10 mouse cellular contexts compared by ENCODE assay signal in genomic region chr5:138228026-138228425, GRCm38 (mm10). TPM values are rescaled to one million over a fixed set of nuclear protein-coding genes. Genes with fewer than 3 reads are reported as not detected.
DNase-seq lines count a peak whose midpoint lies in the region; ATAC-seq lines count a peak whose summit lies in the region.
"Had no signal": no experiment of that assay in that cellular context is flagged by ENCODE, and none has a peak within 500 bp of the region (broad histone marks: within the 10 kb centered on the region; RNA-seq: fewer than 3 reads in every experiment).

No protein-coding gene starts in this region.

- H3K9me3 ChIP-seq in heart, embryonic 11.5 days (replicated peaks; ENCODE audit: control insufficient read depth, low read length) = no peaks in the 10 kb centered on the region
- no peaks in the 10 kb centered on the region for H3K9me3 ChIP-seq in midbrain, embryonic 15.5 days
- H3K9me3 ChIP-seq: neural tube, embryonic 13.5 days had no signal

- H3K4me3 ChIP-seq in heart, embryonic 11.5 days (ENCODE audit: low read depth, low read length) = no peak overlapping the region
- H3K4me3 ChIP-seq in midbrain, embryonic 15.5 days = no peak overlapping the region
- H3K4me3 ChIP-seq: neural tube, embryonic 13.5 days had no signal

- H3K36me3 ChIP-seq in heart, embryonic 11.5 days (ENCODE audit: control insufficient read depth, insufficient read depth, low read length) = no peaks in the 10 kb centered on the region
- no peaks in the 10 kb centered on the region for H3K36me3 ChIP-seq in midbrain, embryonic 15.5 days (replicated peaks)
- H3K36me3 ChIP-seq: neural tube, embryonic 13.5 days had no signal

- no peaks in the 10 kb centered on the region for H3K27me3 ChIP-seq in heart, embryonic 11.5 days (ENCODE audit: control insufficient read depth, insufficient read depth, low read length)
- no peaks in the 10 kb centered on the region for H3K27me3 ChIP-seq in midbrain, embryonic 15.5 days (replicated peaks)
- H3K27me3 ChIP-seq: neural tube, embryonic 13.5 days had no signal

- peak; percentile 83 for DNase-seq in heart, adult 11 months
- peak; percentile 8 for DNase-seq in right cerebral cortex, adult 18-20 months
- DNase-seq in right cerebral cortex, postnatal 25 days = no peak
- DNase-seq in gastrocnemius, adult 18-20 months (ENCODE audit: low spot score) = no peak

- H3K4me2 ChIP-seq in heart, embryonic 11.5 days = no peak overlapping the region
- no peak overlapping the region for H3K4me2 ChIP-seq in midbrain, embryonic 15.5 days
- H3K4me2 ChIP-seq: neural tube, embryonic 13.5 days had no signal

- H3K4me1 ChIP-seq in heart, embryonic 11.5 days (ENCODE audit: control insufficient read depth, insufficient read depth, low read length) = no peaks in the 10 kb centered on the region
- H3K4me1 ChIP-seq in midbrain, embryonic 15.5 days = no peaks in the 10 kb centered on the region
- H3K4me1 ChIP-seq: neural tube, embryonic 13.5 days had no signal

- no peak overlapping the region for H3K9ac ChIP-seq in heart, embryonic 11.5 days (ENCODE audit: low read depth, low read length)
- no peak overlapping the region for H3K9ac ChIP-seq in midbrain, embryonic 15.5 days
- H3K9ac ChIP-seq: neural tube, embryonic 13.5 days had no signal

- H3K27ac ChIP-seq in heart, embryonic 11.5 days (ENCODE audit: low read depth, low read length) = no peak overlapping the region
- H3K27ac ChIP-seq in midbrain, embryonic 15.5 days = no peak overlapping the region
- H3K27ac ChIP-seq: neural tube, embryonic 13.5 days had no signal

- 53% methylated on average over 3 of the region's 3 CpGs for WGBS in heart, embryonic 11.5 days (ENCODE audit: insufficient replicate concordance)
- 65% methylated on average over 3 of the region's 3 CpGs for WGBS in midbrain, embryonic 15.5 days

- no peak for ATAC-seq in heart, embryonic 11.5 days (replicated peaks; ENCODE audit: insufficient number of reproducible peaks, low FRiP score, low TSS enrichment)
- ATAC-seq in common myeloid progenitor, adult 5-6 weeks (replicated peaks; ENCODE audit: low read depth, poor library complexity, severe bottlenecking) = peak; percentile 56
- ATAC-seq in neutrophil, adult 5-6 weeks (ENCODE audit: extremely low read depth, insufficient number of reproducible peaks, low FRiP score, poor library complexity, severe bottlenecking) = peak; percentile 53
- no peak for ATAC-seq in midbrain, embryonic 15.5 days (replicated peaks)

RNA-seq across cellular contexts. Expression of gene Nxpe5, which starts 2.3 kb away (rescaled TPM):
- not detected in 2 replicates for polyA plus RNA-seq in heart, embryonic 11.5 days (2014; fragmentation: Nextera tagmentation; extraction: Ambion mirVana)
- total RNA-seq in common myeloid progenitor, adult 5-6 weeks (2017) = 2.9 and 3.3 TPM in 2 replicates
- total RNA-seq in neutrophil, adult 5-6 weeks (2017) = not detected in 2 replicates
- 0.06 TPM in 1 of 2 replicates, not detected in the other for polyA plus RNA-seq in midbrain, embryonic 15.5 days (2015; fragmentation: Nextera tagmentation; extraction: Ambion mirVana)
- under 1 TPM; 0.09 to 0.31 TPM for total RNA-seq in gastrocnemius, adult 18-20 months (2021)
- polyA plus RNA-seq: embryonic facial prominence, embryonic 11.5 days; neural tube, embryonic 13.5 days had no signal

RNA-seq across cellular contexts. Expression of gene Lamtor4, which starts 27.3 kb away (rescaled TPM):
- 71.8 and 74.4 TPM in 2 replicates for polyA plus RNA-seq in heart, embryonic 11.5 days (2014; fragmentation: Nextera tagmentation; extraction: Ambion mirVana)
- total RNA-seq in common myeloid progenitor, adult 5-6 weeks (2017) = 31.0 and 43.3 TPM in 2 replicates
- total RNA-seq in neutrophil, adult 5-6 weeks (2017) = 27.3 and 36.7 TPM in 2 replicates
- polyA plus RNA-seq in midbrain, embryonic 15.5 days (2015; fragmentation: Nextera tagmentation; extraction: Ambion mirVana) = 96.4 and 108 TPM in 2 replicates
- total RNA-seq in gastrocnemius, adult 18-20 months (2021) = 10 to 100 TPM; 47.2 to 51.1 TPM

RNA-seq across cellular contexts. Expression of gene Mblac1, which starts 33.9 kb away (rescaled TPM):
- 4.5 and 5.9 TPM in 2 replicates for polyA plus RNA-seq in heart, embryonic 11.5 days (2014; fragmentation: Nextera tagmentation; extraction: Ambion mirVana)
- 2.2 and 7.7 TPM in 2 replicates for total RNA-seq in common myeloid progenitor, adult 5-6 weeks (2017)
- total RNA-seq in neutrophil, adult 5-6 weeks (2017) = 0.81 and 0.86 TPM in 2 replicates
- 15.1 and 18.5 TPM in 2 replicates for polyA plus RNA-seq in midbrain, embryonic 15.5 days (2015; fragmentation: Nextera tagmentation; extraction: Ambion mirVana)
- 1 to 10 TPM; 1.4 TPM for total RNA-seq in gastrocnemius, adult 18-20 months (2021)

RNA-seq across cellular contexts. Expression of gene BC037034, which starts 35.8 kb away (rescaled TPM):
- polyA plus RNA-seq in heart, embryonic 11.5 days (2014; fragmentation: Nextera tagmentation; extraction: Ambion mirVana) = 3.5 and 4.0 TPM in 2 replicates
- total RNA-seq in common myeloid progenitor, adult 5-6 weeks (2017) = 28.9 and 34.1 TPM in 2 replicates
- 77.2 and 79.3 TPM in 2 replicates for total RNA-seq in neutrophil, adult 5-6 weeks (2017)
- 19.5 and 20.8 TPM in 2 replicates for polyA plus RNA-seq in midbrain, embryonic 15.5 days (2015; fragmentation: Nextera tagmentation; extraction: Ambion mirVana)
- 1 to 10 TPM; 2.7 to 3.2 TPM for total RNA-seq in gastrocnemius, adult 18-20 months (2021)

RNA-seq across cellular contexts. Expression of gene Cnpy4, which starts 40.7 kb away (rescaled TPM):
- 31.7 and 33.7 TPM in 2 replicates for polyA plus RNA-seq in heart, embryonic 11.5 days (2014; fragmentation: Nextera tagmentation; extraction: Ambion mirVana)
- total RNA-seq in common myeloid progenitor, adult 5-6 weeks (2017) = 37.3 and 41.4 TPM in 2 replicates
- 26.9 and 31.3 TPM in 2 replicates for total RNA-seq in neutrophil, adult 5-6 weeks (2017)
- polyA plus RNA-seq in midbrain, embryonic 15.5 days (2015; fragmentation: Nextera tagmentation; extraction: Ambion mirVana) = 33.3 and 35.5 TPM in 2 replicates
- 1 to 10 TPM; 2.7 to 3.5 TPM for total RNA-seq in gastrocnemius, adult 18-20 months (2021)

Comparison
In these comparisons a context has a peak if more than half of its experiments do, and no peak if none do; other contexts are left out.
1. DNase-seq: peak in heart, adult 11 months (single experiment) and right cerebral cortex, adult 18-20 months (single experiment); none in right cerebral cortex, postnatal 25 days (single experiment) and gastrocnemius, adult 18-20 months (single experiment).
2. ATAC-seq: peak in common myeloid progenitor, adult 5-6 weeks (single experiment) and neutrophil, adult 5-6 weeks (single experiment); none in heart, embryonic 11.5 days (single experiment) and midbrain, embryonic 15.5 days (single experiment).